Mouse (Mus musculus): ENCODE results near the gene Igf1r. TPM values are rescaled to one million over a fixed set of nuclear protein-coding genes. Genes with fewer than 3 reads are reported as not detected.

Gene Igf1r
- polyA plus RNA-seq, 1 experiment from 2014 or later = 16.3 TPM

- Histone ChIP-seq H3K27ac (ENCODE audit: low read depth, low read length) (no peak overlapping the region), H3K9ac (ENCODE audit: low read length) (no peak overlapping the region), H3K4me1 (ENCODE audit: control insufficient read depth, insufficient read depth, low read length) (0 out of 2 replicates have a peak, but pooled peaks cover 2% of the 10 kb centered on the region), H3K4me2 (ENCODE audit: low read length) (no peak overlapping the region), H3K9me3 (replicated peaks; ENCODE audit: control insufficient read depth, low read length) (no peaks in the 10 kb centered on the region), H3K4me3 (ENCODE audit: low read depth, low read length) (no peak overlapping the region), H3K27me3 (replicated peaks; ENCODE audit: control insufficient read depth, insufficient read depth, low read length) (no peaks in the 10 kb centered on the region), H3K36me3 (ENCODE audit: control insufficient read depth, insufficient read depth, low read length) (no peaks in the 10 kb centered on the region)
- DNase-seq (ENCODE audit: low spot score) = no peak
- ATAC-seq = no peak
- WGBS = 95% methylated on average over 3 of the region's 3 CpGs
Measured at GRCm38 (mm10) chr7:67963691-67964090, 11.1 kb downstream of the Igf1r start.

- no peak for DNase-seq (ENCODE audit: low spot score)
- Histone ChIP-seq H3K4me2 (ENCODE audit: low read length) (no peak overlapping the region), H3K9ac (ENCODE audit: low read length) (no peak overlapping the region), H3K9me3 (replicated peaks; ENCODE audit: control insufficient read depth, low read length) (no peaks in the 10 kb centered on the region), H3K27me3 (replicated peaks; ENCODE audit: control insufficient read depth, insufficient read depth, low read length) (no peaks in the 10 kb centered on the region), H3K4me1 (ENCODE audit: control insufficient read depth, insufficient read depth, low read length) (peaks cover 26% of the 10 kb centered on the region), H3K4me3 (ENCODE audit: low read depth, low read length) (no peak overlapping the region), H3K27ac (ENCODE audit: low read depth, low read length) (no peak overlapping the region), H3K36me3 (ENCODE audit: control insufficient read depth, insufficient read depth, low read length) (no peaks in the 10 kb centered on the region)
- 90% methylated on average over 12 of the region's 12 CpGs for WGBS
- ATAC-seq = no peak
Measured at GRCm38 (mm10) chr7:67968394-67968793, 15.8 kb downstream of the Igf1r start.

GRCm38 (mm10) chr7:67969076-67969475 lies 16.4 kb downstream of the Igf1r start:
- H3K9ac ChIP-seq (ENCODE audit: low read length) = no peak overlapping the region
- no peak for ATAC-seq

GRCm38 (mm10) chr7:67973180-67974014 lies 20.8 kb downstream of the Igf1r start:
- WGBS = 12% methylated on average over 15 of the region's 15 CpGs
- H3K9ac ChIP-seq (ENCODE audit: low read length) = no peak overlapping the region
- no peaks in the 10 kb centered on the region for H3K27me3 ChIP-seq (replicated peaks; ENCODE audit: control insufficient read depth, insufficient read depth, low read length)
- H3K4me1 ChIP-seq (ENCODE audit: control insufficient read depth, insufficient read depth, low read length) = peaks cover 43% of the 10 kb centered on the region
- ATAC-seq (no peak), DNase-seq (ENCODE audit: low spot score) (peak; percentile 46)
- no peak overlapping the region for H3K4me2 ChIP-seq (ENCODE audit: low read length)
- no peak overlapping the region for H3K4me3 ChIP-seq (ENCODE audit: low read depth, low read length)
- no peaks in the 10 kb centered on the region for H3K9me3 ChIP-seq (replicated peaks; ENCODE audit: control insufficient read depth, low read length)
- no peaks in the 10 kb centered on the region for H3K36me3 ChIP-seq (ENCODE audit: control insufficient read depth, insufficient read depth, low read length)
- peak overlapping the region; percentile 72 for H3K27ac ChIP-seq (ENCODE audit: low read depth, low read length)

More at GRCm38 (mm10) chr7:67969076-67969475, 16.4 kb downstream of the Igf1r start:
- Histone ChIP-seq H3K9me3 (replicated peaks; ENCODE audit: control insufficient read depth, low read length) (no peaks in the 10 kb centered on the region), H3K36me3 (ENCODE audit: control insufficient read depth, insufficient read depth, low read length) (no peaks in the 10 kb centered on the region), H3K4me1 (ENCODE audit: control insufficient read depth, insufficient read depth, low read length) (peaks cover 32% of the 10 kb centered on the region), H3K4me3 (ENCODE audit: low read depth, low read length) (no peak overlapping the region), H3K27ac (ENCODE audit: low read depth, low read length) (no peak overlapping the region), H3K27me3 (replicated peaks; ENCODE audit: control insufficient read depth, insufficient read depth, low read length) (no peaks in the 10 kb centered on the region), H3K4me2 (ENCODE audit: low read length) (no peak overlapping the region)
- DNase-seq (ENCODE audit: low spot score) = no peak
- 89% methylated on average over 9 of the region's 9 CpGs for WGBS

GRCm38 (mm10) chr7:67981956-67982355 lies 29.3 kb downstream of the Igf1r start:
- whole genome bisulfite sequencing = 76% methylated on average over 3 of the region's 3 CpGs
- Histone ChIP-seq H3K4me1 (ENCODE audit: control insufficient read depth, insufficient read depth, low read length) (no peaks in the 10 kb centered on the region), H3K27ac (ENCODE audit: low read depth, low read length) (no peak overlapping the region), H3K4me3 (ENCODE audit: low read depth, low read length) (no peak overlapping the region), H3K36me3 (ENCODE audit: control insufficient read depth, insufficient read depth, low read length) (no peaks in the 10 kb centered on the region), H3K4me2 (ENCODE audit: low read length) (no peak overlapping the region), H3K9me3 (replicated peaks; ENCODE audit: control insufficient read depth, low read length) (no peaks in the 10 kb centered on the region), H3K27me3 (replicated peaks; ENCODE audit: control insufficient read depth, insufficient read depth, low read length) (no peaks in the 10 kb centered on the region), H3K9ac (ENCODE audit: low read length) (no peak overlapping the region)
- DNase-seq (ENCODE audit: low spot score) (no peak), ATAC-seq (no peak)

- DNase-seq (ENCODE audit: low spot score) (no peak), ATAC-seq (no peak)
- WGBS = 84% methylated on average over 8 of the region's 8 CpGs
- no peak overlapping the region for H3K4me3 ChIP-seq (ENCODE audit: low read depth, low read length)
- H3K9me3 ChIP-seq (replicated peaks; ENCODE audit: control insufficient read depth, low read length) = no peaks in the 10 kb centered on the region
- H3K27ac ChIP-seq (ENCODE audit: low read depth, low read length) = no peak overlapping the region
- H3K27me3 ChIP-seq (replicated peaks; ENCODE audit: control insufficient read depth, insufficient read depth, low read length) = no peaks in the 10 kb centered on the region
- no peak overlapping the region for H3K4me2 ChIP-seq (ENCODE audit: low read length)
- no peaks in the 10 kb centered on the region for H3K36me3 ChIP-seq (ENCODE audit: control insufficient read depth, insufficient read depth, low read length)
- no peak overlapping the region for H3K9ac ChIP-seq (ENCODE audit: low read length)
- H3K4me1 ChIP-seq (ENCODE audit: control insufficient read depth, insufficient read depth, low read length) = no peaks in the 10 kb centered on the region
Measured at GRCm38 (mm10) chr7:67982809-67983208, 30.2 kb downstream of the Igf1r start.

GRCm38 (mm10) chr7:67983451-67983850 lies 30.8 kb downstream of the Igf1r start:
- ATAC-seq (no peak), DNase-seq (ENCODE audit: low spot score) (no peak)
- Histone ChIP-seq H3K4me1 (ENCODE audit: control insufficient read depth, insufficient read depth, low read length) (no peaks in the 10 kb centered on the region), H3K9me3 (replicated peaks; ENCODE audit: control insufficient read depth, low read length) (no peaks in the 10 kb centered on the region), H3K27ac (ENCODE audit: low read depth, low read length) (no peak overlapping the region), H3K4me2 (ENCODE audit: low read length) (no peak overlapping the region), H3K9ac (ENCODE audit: low read length) (no peak overlapping the region), H3K4me3 (ENCODE audit: low read depth, low read length) (no peak overlapping the region), H3K27me3 (replicated peaks; ENCODE audit: control insufficient read depth, insufficient read depth, low read length) (no peaks in the 10 kb centered on the region), H3K36me3 (ENCODE audit: control insufficient read depth, insufficient read depth, low read length) (no peaks in the 10 kb centered on the region)
- 93% methylated on average over 7 of the region's 7 CpGs for WGBS

GRCm38 (mm10) chr7:67985003-67985416 lies 32.4 kb downstream of the Igf1r start:
- no peak overlapping the region for H3K9ac ChIP-seq (ENCODE audit: low read length)
- H3K4me1 ChIP-seq (ENCODE audit: control insufficient read depth, insufficient read depth, low read length) = no peaks in the 10 kb centered on the region
- H3K9me3 ChIP-seq (replicated peaks; ENCODE audit: control insufficient read depth, low read length) = no peaks in the 10 kb centered on the region
- ATAC-seq = no peak
- H3K27me3 ChIP-seq (replicated peaks; ENCODE audit: control insufficient read depth, insufficient read depth, low read length) = no peaks in the 10 kb centered on the region
- WGBS = 87% methylated on average over 5 of the region's 5 CpGs
- H3K4me2 ChIP-seq (ENCODE audit: low read length) = no peak overlapping the region
- H3K36me3 ChIP-seq (ENCODE audit: control insufficient read depth, insufficient read depth, low read length) = no peaks in the 10 kb centered on the region
- H3K4me3 ChIP-seq (ENCODE audit: low read depth, low read length) = no peak overlapping the region
- no peak overlapping the region for H3K27ac ChIP-seq (ENCODE audit: low read depth, low read length)
- no peak for DNase-seq (ENCODE audit: low spot score)

- no peak for DNase-seq (ENCODE audit: low spot score)
- ATAC-seq = no peak
- Histone ChIP-seq H3K27ac (ENCODE audit: low read depth, low read length) (no peak overlapping the region), H3K4me3 (ENCODE audit: low read depth, low read length) (no peak overlapping the region), H3K4me2 (ENCODE audit: low read length) (no peak overlapping the region), H3K9me3 (replicated peaks; ENCODE audit: control insufficient read depth, low read length) (no peaks in the 10 kb centered on the region), H3K27me3 (replicated peaks; ENCODE audit: control insufficient read depth, insufficient read depth, low read length) (no peaks in the 10 kb centered on the region), H3K4me1 (ENCODE audit: control insufficient read depth, insufficient read depth, low read length) (no peaks in the 10 kb centered on the region), H3K9ac (ENCODE audit: low read length) (no peak overlapping the region), H3K36me3 (ENCODE audit: control insufficient read depth, insufficient read depth, low read length) (no peaks in the 10 kb centered on the region)
- 82% methylated on average over 5 of the region's 5 CpGs for WGBS
Measured at GRCm38 (mm10) chr7:67985511-67985910, 32.9 kb downstream of the Igf1r start.

Data from forebrain, embryonic 14.5 days (tissue).